Mouse (Mus musculus): ENCODE data around the gene Fdxr.

Fdxr gene

GRCm38 (mm10) chr11:115290314-115290713 lies 13.5 kb upstream of the Fdxr start:
- in situ Hi-C loops (cut with MboI, MseI) = no loop called here

DNA sequence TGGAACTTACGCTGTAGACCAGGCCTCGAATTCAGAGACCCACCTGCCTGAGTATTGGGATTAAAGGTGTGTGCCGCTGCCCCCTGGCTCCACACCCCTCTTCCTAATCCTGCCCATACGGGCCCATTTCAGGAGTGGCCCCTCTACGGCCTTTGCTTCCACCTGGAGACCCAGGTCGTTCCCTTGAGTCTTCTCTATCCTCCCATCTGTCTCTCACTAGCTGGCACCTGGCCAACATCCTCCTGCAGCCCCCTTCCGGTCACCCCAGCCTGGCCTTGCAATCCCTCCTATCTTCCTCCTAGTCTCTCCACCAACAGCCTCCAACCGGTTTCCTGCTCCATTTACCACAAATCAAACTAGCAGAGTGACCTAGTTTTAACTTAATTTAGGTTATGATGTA lies 13.0 kb upstream of the Fdxr start:
- in situ Hi-C loops (cut with MboI, MseI) = no loop called here

GRCm38 (mm10) chr11:115288305-115288704 lies 11.5 kb upstream of the Fdxr start:
- in situ Hi-C loops (cut with MboI, MseI) = no loop called here

GRCm38 (mm10) chr11:115287386-115287785 lies 10.5 kb upstream of the Fdxr start:
- in situ Hi-C loops (cut with MboI, MseI) = no loop called here

DNA sequence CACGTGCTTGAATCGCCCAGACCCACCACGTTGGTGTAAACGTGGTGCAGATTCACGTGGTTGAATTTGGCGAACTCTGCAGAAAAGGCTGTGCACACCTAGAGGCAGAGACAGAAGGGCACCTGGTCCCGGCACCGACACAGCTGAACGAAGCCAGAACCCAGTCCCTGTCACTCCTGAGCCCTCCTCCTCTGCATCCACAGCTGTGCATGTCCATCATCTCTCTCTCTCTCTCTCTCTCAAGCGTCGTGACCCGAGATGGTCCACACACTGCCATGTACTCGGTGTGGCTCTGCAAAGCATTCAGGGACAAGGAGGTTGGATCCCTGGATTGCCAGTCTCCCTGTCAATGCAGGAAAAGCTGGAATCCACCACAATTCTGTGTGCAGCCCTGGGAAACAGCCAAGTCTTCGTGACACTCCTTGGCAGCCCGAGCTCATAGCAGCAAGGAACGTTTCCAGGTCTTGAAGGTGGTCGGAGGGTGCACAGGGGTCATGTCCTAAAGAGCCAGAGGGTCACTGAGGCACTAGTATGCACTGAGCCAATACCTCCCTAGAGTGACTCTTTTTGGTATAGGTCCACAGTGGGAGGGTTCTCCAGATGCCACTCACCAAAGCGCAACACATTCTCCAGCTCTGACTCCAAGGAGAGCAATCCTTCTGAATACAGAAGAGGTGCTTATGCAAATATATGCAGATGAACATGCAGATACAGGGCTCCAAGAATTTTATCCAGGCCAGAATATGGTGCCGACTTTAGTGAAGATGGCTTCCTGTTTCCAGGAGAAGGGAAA lies 9.5 kb upstream of the Fdxr start:
- in situ Hi-C loops (cut with MboI, MseI) = no loop called here

GRCm38 (mm10) chr11:115285282-115285681 lies 8.4 kb upstream of the Fdxr start:
- in situ Hi-C loops (cut with MboI, MseI) = no loop called here

- in situ Hi-C loops (cut with MboI, MseI) = no loop called here
Measured at GRCm38 (mm10) chr11:115283891-115284620, 7.2 kb upstream of the Fdxr start.

DNA sequence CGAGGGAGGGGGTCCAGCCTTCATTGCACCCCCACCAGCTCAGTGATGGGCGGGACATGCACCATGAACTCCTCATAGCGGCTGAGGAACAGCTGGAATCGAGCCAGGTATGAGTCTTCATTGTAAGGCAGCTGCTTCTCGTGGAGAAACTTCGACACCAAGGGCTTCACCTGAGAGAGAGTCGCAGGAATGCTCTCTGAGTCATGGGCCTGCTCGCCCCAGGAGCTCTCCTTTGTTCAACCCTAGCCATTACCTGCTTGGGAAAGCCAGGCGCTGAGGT lies 6.6 kb upstream of the Fdxr start:
- in situ Hi-C loops (cut with MboI, MseI) = no loop called here

DNA sequence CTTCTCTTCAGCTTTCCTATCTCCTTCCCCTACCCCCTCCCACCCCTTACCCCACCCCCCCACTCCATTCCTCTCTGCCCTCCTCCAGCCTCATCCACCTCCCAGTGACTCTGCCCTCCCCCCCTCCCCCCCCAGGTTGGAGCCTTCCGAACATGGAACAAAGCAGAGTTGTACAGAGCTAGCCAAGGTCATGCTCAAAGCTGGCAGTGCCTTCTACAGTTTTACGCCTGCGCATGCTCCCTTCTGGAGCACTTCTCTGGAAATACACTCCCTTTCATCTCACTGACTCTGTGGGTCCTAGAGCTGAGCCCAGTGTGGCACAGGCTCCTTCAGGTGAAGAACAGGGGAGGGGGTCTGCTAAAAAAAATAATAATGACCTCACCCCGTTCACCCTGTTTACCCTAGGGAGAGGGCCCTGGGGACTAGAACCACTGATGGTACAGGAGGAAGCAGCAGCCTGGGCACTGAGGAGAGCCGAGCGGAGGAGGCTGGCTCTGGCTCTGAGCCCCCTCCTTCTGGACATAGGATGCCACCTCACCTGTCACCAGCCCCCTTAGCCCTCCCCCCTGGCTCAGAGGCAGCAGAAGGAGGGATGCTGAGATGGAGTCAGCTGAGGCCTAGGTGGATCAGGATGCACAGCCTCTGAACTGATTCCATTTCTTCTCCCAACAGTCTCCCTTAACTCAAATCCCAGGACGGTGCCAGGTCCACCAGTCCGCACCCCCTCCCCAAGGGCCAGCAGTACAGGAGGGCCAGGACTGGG lies 6.1 kb upstream of the Fdxr start:
- in situ Hi-C loops (cut with MboI, MseI) = no loop called here

DNA sequence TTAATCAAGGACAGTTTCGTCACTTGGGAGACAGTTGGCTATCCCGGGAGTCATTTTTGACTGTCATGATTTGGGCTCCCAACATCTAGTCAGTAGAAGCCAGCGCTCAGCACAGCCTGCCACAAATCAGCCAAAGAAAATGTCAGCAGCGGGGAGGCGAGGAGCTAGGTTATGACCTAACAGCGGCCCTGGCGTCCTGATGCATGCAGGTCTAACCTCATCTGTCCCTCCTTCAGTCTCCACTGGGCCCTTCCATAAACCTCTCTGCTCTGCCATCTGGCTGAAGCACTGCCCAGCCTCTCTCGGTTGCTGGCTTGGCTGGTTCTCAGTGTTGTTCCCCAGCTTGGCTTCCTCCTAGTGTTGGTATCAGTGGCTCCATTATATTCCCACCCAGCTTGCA lies 5.4 kb upstream of the Fdxr start:
- in situ Hi-C loops (cut with MboI, MseI) = no loop called here

- in situ Hi-C loops (cut with MboI, MseI) = no loop called here
Measured at GRCm38 (mm10) chr11:115279726-115280125, 2.9 kb upstream of the Fdxr start.

DNA sequence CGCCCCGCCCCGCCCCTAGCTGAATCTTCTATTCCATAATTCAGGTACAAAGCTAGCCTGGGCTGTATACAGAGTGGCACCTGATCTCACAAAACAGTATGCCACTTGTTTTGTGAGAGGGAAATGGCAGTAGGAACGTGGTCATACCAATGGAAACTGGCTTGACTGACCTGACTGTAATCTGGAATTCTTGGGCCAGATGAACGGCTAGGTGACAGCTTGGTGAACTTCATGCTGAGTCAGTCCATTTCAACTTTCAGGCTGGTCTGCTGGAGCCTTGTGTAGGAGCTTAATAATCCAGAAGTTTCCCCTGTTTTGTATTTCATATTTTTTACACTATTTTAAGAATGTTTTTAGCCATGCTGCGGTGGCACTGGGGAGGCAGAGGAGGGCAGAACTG lies 1.3 kb upstream of the Fdxr start:
- in situ Hi-C loops (cut with MboI, MseI) = no loop called here

GRCm38 (mm10) chr11:115277604-115277975 lies 740 bp upstream of the Fdxr start:
- in situ Hi-C loops (cut with MboI, MseI) = no loop called here

DNA sequence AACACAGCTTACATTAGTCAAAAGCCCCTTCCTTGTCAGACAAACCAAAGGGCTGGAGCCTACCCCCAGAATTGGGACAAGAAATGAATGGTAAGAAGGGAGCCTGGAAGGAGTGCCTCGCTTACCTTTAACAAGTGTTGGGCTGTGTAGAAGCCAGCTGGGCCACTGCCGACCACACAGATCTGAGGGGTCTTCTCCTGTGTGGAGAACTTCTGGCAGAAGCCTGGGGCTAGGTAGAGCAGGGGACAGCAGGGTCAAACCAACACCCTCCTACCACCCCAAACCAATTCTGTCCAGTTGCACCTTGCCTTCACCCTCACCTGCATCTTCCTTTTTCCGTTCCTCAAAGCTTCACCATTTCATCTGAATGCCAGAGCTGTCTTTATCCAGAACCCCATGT lies 896 bp downstream of the Fdxr start:
- in situ Hi-C loops (cut with MboI, MseI) = no loop called here

DNA sequence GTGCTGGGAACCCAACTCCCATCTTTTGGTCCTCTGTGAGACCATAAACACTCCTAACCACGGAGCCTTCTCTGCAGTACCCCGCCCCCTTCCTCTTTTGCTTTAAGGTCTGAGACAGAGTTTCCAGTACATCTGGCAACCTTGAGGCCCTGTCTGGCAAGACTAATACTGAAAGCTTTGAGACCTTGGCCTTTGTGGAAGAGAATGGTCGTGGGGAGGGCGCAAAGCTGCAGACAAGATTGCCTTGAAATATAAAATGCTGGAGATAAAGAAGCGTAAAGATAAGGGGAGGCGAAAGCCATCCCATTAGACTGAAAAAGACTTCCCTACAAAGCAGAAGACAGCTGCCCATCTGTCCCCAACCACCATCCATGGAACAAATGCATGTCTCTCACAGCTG lies 1.3 kb downstream of the Fdxr start:
- in situ Hi-C loops (cut with MboI, MseI) = no loop called here

DNA sequence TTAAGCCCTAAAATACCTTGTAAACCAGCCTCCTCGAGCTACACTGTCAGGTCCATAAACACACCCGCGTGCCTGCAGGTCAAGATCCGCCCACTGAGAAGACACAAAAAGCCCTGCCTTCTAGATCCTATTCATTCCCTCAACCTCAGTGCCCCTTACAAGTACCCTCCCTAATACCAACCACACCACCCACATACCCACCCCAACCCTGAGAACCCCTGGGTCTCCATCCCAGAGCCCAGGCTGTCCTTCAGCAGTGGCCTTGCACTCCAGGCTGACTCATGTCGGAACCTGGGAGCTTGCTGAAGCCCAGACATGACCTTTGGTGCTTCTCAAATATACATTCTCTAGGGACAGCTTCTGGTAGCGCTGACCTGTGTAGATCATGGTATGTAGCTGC lies 2.1 kb downstream of the Fdxr start:
- in situ Hi-C loops (cut with MboI, MseI) = loop anchor here (5.0 kb wide), 2 partner anchors 67 to 117 kb away; no protein-coding TSS in a partner anchor

GRCm38 (mm10) chr11:115274178-115274577 lies 2.7 kb downstream of the Fdxr start:
- in situ Hi-C loops (cut with MboI, MseI) = loop anchor here (5.0 kb wide), 2 partner anchors 67 to 117 kb away; no protein-coding TSS in a partner anchor

GRCm38 (mm10) chr11:115273735-115274134 lies 3.1 kb downstream of the Fdxr start:
- in situ Hi-C loops (cut with MboI, MseI) = loop anchor here (5.0 kb wide), 2 partner anchors 66 to 116 kb away; no protein-coding TSS in a partner anchor

GRCm38 (mm10) chr11:115272894-115273498 lies 3.9 kb downstream of the Fdxr start:
- in situ Hi-C loops (cut with MboI, MseI) = loop anchor here (5.0 kb wide), 2 partner anchors 66 to 116 kb away; no protein-coding TSS in a partner anchor

- in situ Hi-C loops (cut with MboI, MseI) = loop anchor here (5.0 kb wide), 2 partner anchors 64 to 114 kb away; no protein-coding TSS in a partner anchor
Measured at GRCm38 (mm10) chr11:115271481-115271880, 5.4 kb downstream of the Fdxr start.

GRCm38 (mm10) chr11:115271052-115271451 lies 5.8 kb downstream of the Fdxr start:
- in situ Hi-C loops (cut with MboI, MseI) = loop anchor here (5.0 kb wide), 2 partner anchors 64 to 114 kb away; no protein-coding TSS in a partner anchor

All from regulatory T cell (primary cell).